Mouse (Mus musculus): ENCODE data around the gene Snupn. TPM values are rescaled to one million over a fixed set of nuclear protein-coding genes. Genes with fewer than 3 reads are reported as not detected.

Snupn gene
- polyA plus RNA-seq, 1 experiment from 2014 or later: 19.0 TPM

DNA sequence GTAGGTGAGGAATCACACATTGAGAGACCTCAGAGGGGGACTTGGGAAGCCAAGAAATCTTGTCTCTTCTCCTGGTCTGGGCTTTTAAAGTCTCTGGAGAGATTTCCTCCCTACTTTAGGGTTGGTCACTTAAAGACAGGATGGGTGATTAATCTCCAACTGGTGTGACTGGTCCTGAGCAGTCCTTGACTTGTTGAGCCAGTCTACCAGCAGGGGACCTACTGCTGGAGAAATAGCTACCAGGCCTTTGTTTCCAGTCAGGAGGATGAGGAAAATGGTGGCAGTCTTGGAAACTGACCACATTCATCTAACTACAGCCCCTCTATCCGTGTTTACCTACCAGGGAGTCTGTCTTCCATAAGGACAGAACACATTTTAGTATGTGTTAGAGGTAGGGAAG lies 61.7 kb downstream of the Snupn start:
- H3K4me2 ChIP-seq: no peak overlapping the region
- WGBS (ENCODE audit: insufficient replicate concordance): 77% methylated on average over 1 of the region's 1 CpGs
- H3K4me1 ChIP-seq (ENCODE audit: control insufficient read depth, insufficient read depth, low read length): no peaks in the 10 kb centered on the region
- ATAC-seq (replicated peaks; ENCODE audit: insufficient number of reproducible peaks, low FRiP score, low TSS enrichment): no peak
- no peak overlapping the region for H3K4me3 ChIP-seq (ENCODE audit: low read depth, low read length)
- peaks cover 12% of the 10 kb centered on the region for H3K36me3 ChIP-seq (ENCODE audit: control insufficient read depth, insufficient read depth, low read length)
- no peak overlapping the region for H3K27ac ChIP-seq (ENCODE audit: low read depth, low read length)
- H3K9ac ChIP-seq (ENCODE audit: low read depth, low read length): no peak overlapping the region
- H3K9me3 ChIP-seq (replicated peaks; ENCODE audit: control insufficient read depth, low read length): 0 out of 2 replicates have a peak, but pooled peaks cover 2% of the 10 kb centered on the region
- no peaks in the 10 kb centered on the region for H3K27me3 ChIP-seq (ENCODE audit: control insufficient read depth, insufficient read depth, low read length)

DNA sequence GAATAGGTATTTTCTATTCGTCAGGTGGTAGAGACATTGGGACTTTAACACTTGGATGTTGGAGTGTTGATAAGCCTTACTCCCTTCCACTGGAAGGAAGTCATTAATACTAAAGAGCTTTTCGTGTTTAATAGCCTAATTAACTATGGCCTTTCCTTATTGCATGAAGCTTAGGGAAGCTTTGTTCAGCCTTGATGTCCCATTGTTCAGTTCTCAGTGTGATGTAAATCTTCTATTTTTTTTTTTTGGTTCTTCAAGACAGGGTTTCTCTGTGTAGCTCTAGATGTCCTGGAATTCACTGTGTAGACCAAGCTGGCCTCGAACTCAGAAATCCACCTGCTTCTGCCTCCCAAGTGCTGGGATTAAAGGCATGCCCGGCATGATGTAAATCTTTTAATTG lies 62.2 kb downstream of the Snupn start:
- H3K4me2 ChIP-seq: no peak overlapping the region
- peaks cover 12% of the 10 kb centered on the region for H3K36me3 ChIP-seq (ENCODE audit: control insufficient read depth, insufficient read depth, low read length)
- ATAC-seq (replicated peaks; ENCODE audit: insufficient number of reproducible peaks, low FRiP score, low TSS enrichment): no peak
- no peak overlapping the region for H3K9ac ChIP-seq (ENCODE audit: low read depth, low read length)
- 0 out of 2 replicates have a peak, but pooled peaks cover 2% of the 10 kb centered on the region for H3K9me3 ChIP-seq (replicated peaks; ENCODE audit: control insufficient read depth, low read length)
- 88% methylated on average over 4 of the region's 4 CpGs for WGBS (ENCODE audit: insufficient replicate concordance)
- H3K27ac ChIP-seq (ENCODE audit: low read depth, low read length): no peak overlapping the region
- H3K27me3 ChIP-seq (ENCODE audit: control insufficient read depth, insufficient read depth, low read length): no peaks in the 10 kb centered on the region
- H3K4me3 ChIP-seq (ENCODE audit: low read depth, low read length): no peak overlapping the region
- H3K4me1 ChIP-seq (ENCODE audit: control insufficient read depth, insufficient read depth, low read length): no peaks in the 10 kb centered on the region

DNA sequence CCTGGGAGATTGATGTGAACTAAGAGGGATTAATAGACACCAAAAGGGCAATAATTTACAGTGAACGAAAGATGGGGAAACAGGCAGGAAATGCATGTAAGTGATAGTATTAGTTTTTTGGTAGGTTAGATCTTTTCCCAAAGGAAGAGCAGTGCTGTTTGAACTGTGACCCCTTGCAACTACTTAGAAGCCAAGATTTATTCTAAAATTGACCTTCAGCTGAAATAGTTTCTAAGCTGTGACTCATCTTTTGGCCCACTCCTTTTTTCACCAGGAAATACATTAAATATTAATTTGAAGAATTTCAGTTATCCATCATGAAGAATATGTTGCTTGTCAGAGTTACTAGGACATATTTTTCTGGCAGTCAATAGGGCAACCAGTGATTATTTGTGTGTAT lies 63.1 kb downstream of the Snupn start:
- 77% methylated on average over 1 of the region's 1 CpGs for WGBS (ENCODE audit: insufficient replicate concordance)
- Histone ChIP-seq H3K4me3 (ENCODE audit: low read depth, low read length) (no peak overlapping the region), H3K9me3 (replicated peaks; ENCODE audit: control insufficient read depth, low read length) (0 out of 2 replicates have a peak, but pooled peaks cover 2% of the 10 kb centered on the region), H3K9ac (ENCODE audit: low read depth, low read length) (no peak overlapping the region), H3K4me1 (ENCODE audit: control insufficient read depth, insufficient read depth, low read length) (no peaks in the 10 kb centered on the region), H3K27ac (ENCODE audit: low read depth, low read length) (no peak overlapping the region), H3K36me3 (ENCODE audit: control insufficient read depth, insufficient read depth, low read length) (peaks cover 12% of the 10 kb centered on the region), H3K4me2 (no peak overlapping the region), H3K27me3 (ENCODE audit: control insufficient read depth, insufficient read depth, low read length) (no peaks in the 10 kb centered on the region)
- no peak for ATAC-seq (replicated peaks; ENCODE audit: insufficient number of reproducible peaks, low FRiP score, low TSS enrichment)

DNA sequence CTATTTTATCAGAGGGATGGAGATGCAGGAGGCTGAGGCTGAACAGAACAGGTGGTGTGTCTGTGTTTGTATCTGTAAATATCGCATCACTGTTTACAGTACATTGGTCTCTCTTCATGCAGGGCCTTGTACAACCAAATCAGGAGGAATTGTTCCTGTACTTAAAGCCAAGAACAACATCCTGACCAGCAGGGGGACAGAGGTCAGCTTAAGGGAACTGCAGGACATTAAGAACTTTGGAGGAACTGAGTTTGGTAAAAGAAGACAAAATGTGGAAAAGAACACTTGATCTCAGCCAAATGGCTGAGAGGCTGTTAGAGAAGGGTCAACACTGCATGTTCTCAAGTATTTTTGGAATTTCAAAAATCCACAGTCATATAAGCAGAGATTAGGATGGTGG lies 64.1 kb downstream of the Snupn start:
- 79% methylated on average over 1 of the region's 1 CpGs for WGBS (ENCODE audit: insufficient replicate concordance)
- H3K4me3 ChIP-seq (ENCODE audit: low read depth, low read length): no peak overlapping the region

DNA sequence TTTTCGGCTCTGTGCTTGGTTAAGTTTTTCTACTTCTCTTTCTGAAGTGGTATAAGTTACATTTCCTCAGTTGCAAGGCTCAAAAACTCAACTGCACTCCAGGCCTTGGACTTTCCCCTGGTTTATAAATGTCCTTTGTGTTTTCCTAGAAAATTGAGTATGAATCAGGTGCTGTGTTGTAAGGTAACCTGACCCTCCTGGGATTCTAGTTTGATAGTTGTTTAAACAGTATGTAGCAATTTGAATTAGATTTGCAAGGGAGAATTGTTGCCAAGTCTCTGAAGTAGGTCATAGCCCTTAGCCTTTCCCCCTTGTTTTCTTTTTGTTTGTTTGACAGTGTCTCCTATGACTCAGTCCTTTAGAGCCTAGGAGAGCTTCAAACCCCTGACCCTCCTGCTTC lies 67.0 kb downstream of the Snupn start:
- no peak overlapping the region for H3K27ac ChIP-seq (ENCODE audit: low read depth, low read length)
- H3K4me2 ChIP-seq: no peak overlapping the region
- H3K4me1 ChIP-seq (ENCODE audit: control insufficient read depth, insufficient read depth, low read length): no peaks in the 10 kb centered on the region
- peaks cover 12% of the 10 kb centered on the region for H3K36me3 ChIP-seq (ENCODE audit: control insufficient read depth, insufficient read depth, low read length)
- no peak overlapping the region for H3K4me3 ChIP-seq (ENCODE audit: low read depth, low read length)
- H3K27me3 ChIP-seq (ENCODE audit: control insufficient read depth, insufficient read depth, low read length): no peaks in the 10 kb centered on the region
- 0 out of 2 replicates have a peak, but pooled peaks cover 2% of the 10 kb centered on the region for H3K9me3 ChIP-seq (replicated peaks; ENCODE audit: control insufficient read depth, low read length)
- no peak overlapping the region for H3K9ac ChIP-seq (ENCODE audit: low read depth, low read length)
- 94% methylated on average over 1 of the region's 1 CpGs for WGBS (ENCODE audit: insufficient replicate concordance)
- no peak for ATAC-seq (replicated peaks; ENCODE audit: insufficient number of reproducible peaks, low FRiP score, low TSS enrichment)

More for the DNA sequence above, 64.1 kb downstream of the Snupn start:
- H3K27ac ChIP-seq (ENCODE audit: low read depth, low read length): no peak overlapping the region
- peaks cover 12% of the 10 kb centered on the region for H3K36me3 ChIP-seq (ENCODE audit: control insufficient read depth, insufficient read depth, low read length)
- no peaks in the 10 kb centered on the region for H3K4me1 ChIP-seq (ENCODE audit: control insufficient read depth, insufficient read depth, low read length)
- H3K27me3 ChIP-seq (ENCODE audit: control insufficient read depth, insufficient read depth, low read length): no peaks in the 10 kb centered on the region
- H3K9ac ChIP-seq (ENCODE audit: low read depth, low read length): no peak overlapping the region
- no peak for ATAC-seq (replicated peaks; ENCODE audit: insufficient number of reproducible peaks, low FRiP score, low TSS enrichment)
- 0 out of 2 replicates have a peak, but pooled peaks cover 2% of the 10 kb centered on the region for H3K9me3 ChIP-seq (replicated peaks; ENCODE audit: control insufficient read depth, low read length)
- H3K4me2 ChIP-seq: no peak overlapping the region

DNA sequence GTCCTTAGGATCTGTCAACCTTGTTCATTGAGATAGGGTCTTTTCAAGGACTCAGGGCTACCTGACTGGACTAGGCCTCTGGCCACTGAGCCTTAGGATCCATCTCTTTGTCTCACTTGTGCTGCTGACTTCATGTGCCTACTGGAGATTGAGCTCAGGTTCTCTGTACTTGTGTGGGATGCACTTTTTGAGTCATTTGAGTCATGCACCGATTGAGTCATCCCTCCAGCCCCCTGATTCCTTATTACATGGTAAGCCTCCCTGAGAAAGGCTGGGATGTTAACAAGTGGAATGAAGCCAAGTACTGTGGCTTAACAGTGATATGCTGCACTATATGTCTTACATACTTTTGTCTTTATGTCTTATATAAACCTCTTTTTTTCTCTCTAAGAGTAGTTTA lies 81.1 kb downstream of the Snupn start:
- Histone ChIP-seq H3K4me3 (ENCODE audit: low read depth, low read length) (no peak overlapping the region), H3K9ac (ENCODE audit: low read depth, low read length) (no peak overlapping the region), H3K4me2 (no peak overlapping the region), H3K4me1 (ENCODE audit: control insufficient read depth, insufficient read depth, low read length) (no peaks in the 10 kb centered on the region), H3K27ac (ENCODE audit: low read depth, low read length) (no peak overlapping the region), H3K9me3 (replicated peaks; ENCODE audit: control insufficient read depth, low read length) (no peaks in the 10 kb centered on the region), H3K36me3 (ENCODE audit: control insufficient read depth, insufficient read depth, low read length) (peaks cover 14% of the 10 kb centered on the region), H3K27me3 (ENCODE audit: control insufficient read depth, insufficient read depth, low read length) (no peaks in the 10 kb centered on the region)
- WGBS (ENCODE audit: insufficient replicate concordance): 82% methylated on average over 1 of the region's 1 CpGs
- ATAC-seq (replicated peaks; ENCODE audit: insufficient number of reproducible peaks, low FRiP score, low TSS enrichment): no peak

Other genes starting within 250 kb of the Snupn start
- 2.2 and 2.4 TPM in 2 replicates for gene Lingo1, start 154.4 kb upstream of the Snupn start, polyA plus RNA-seq (2014; fragmentation: Nextera tagmentation; extraction: Ambion mirVana)
- 0.82 and 0.87 TPM in 2 replicates for gene Odf3l1, start 86.2 kb upstream of the Snupn start, polyA plus RNA-seq (2014; fragmentation: Nextera tagmentation; extraction: Ambion mirVana)
- gene Cspg4, start 85.8 kb upstream of the Snupn start, polyA plus RNA-seq (2014; fragmentation: Nextera tagmentation; extraction: Ambion mirVana): 18.6 and 22.0 TPM in 2 replicates
- 4.5 and 5.2 TPM in 2 replicates for gene Snx33, start 22.5 kb upstream of the Snupn start, polyA plus RNA-seq (2014; fragmentation: Nextera tagmentation; extraction: Ambion mirVana)
- gene Imp3, start 13.4 kb upstream of the Snupn start, polyA plus RNA-seq (2014; fragmentation: Nextera tagmentation; extraction: Ambion mirVana): 65.6 and 66.0 TPM in 2 replicates
- gene Ptpn9, start 44.0 kb downstream of the Snupn start, polyA plus RNA-seq (2014; fragmentation: Nextera tagmentation; extraction: Ambion mirVana): 21.9 and 22.0 TPM in 2 replicates
- 34.4 TPM in 2 replicates for gene Sin3a, start 121.2 kb downstream of the Snupn start, polyA plus RNA-seq (2014; fragmentation: Nextera tagmentation; extraction: Ambion mirVana)
- 22.0 and 29.1 TPM in 2 replicates for gene Man2c1, start 179.8 kb downstream of the Snupn start, polyA plus RNA-seq (2014; fragmentation: Nextera tagmentation; extraction: Ambion mirVana)
- 4.4 and 6.0 TPM in 2 replicates for gene Neil1, start 197.4 kb downstream of the Snupn start, polyA plus RNA-seq (2014; fragmentation: Nextera tagmentation; extraction: Ambion mirVana)
- gene Commd4, start 207.5 kb downstream of the Snupn start, polyA plus RNA-seq (2014; fragmentation: Nextera tagmentation; extraction: Ambion mirVana): 65.8 and 67.9 TPM in 2 replicates